Mouse (Mus musculus) erythroblast, embryonic 14.5 days (primary cell): ENCODE measurements at regions not wholly inside any gene's neighbourhood (a gene's known extent, or its start where the extent isn't known, plus 50 kb on each side); places are given as distances from the start of the nearest gene placed in this dataset.
A peak's percentile ranks its signal among the peaks of the same experiment; 100 is the strongest.

Experiments used
- GATA1 ChIP-seq: IDR thresholded peaks from 2 replicates; pipeline ENCODE4 v1.6.1; 2012; ENCODE audit warnings: low read length, inconsistent platforms, mixed read lengths
- TAL1 ChIP-seq: IDR thresholded peaks from 3 replicates; pipeline ENCODE4 v1.6.1; 2012; ENCODE audit warnings: low read length, inconsistent platforms, mixed read lengths

GRCm38 (mm10) chr2:78010066-78010690, 64.0 kb upstream of the Cwc22 start:
- 0 out of 2 replicates have a peak, but pooled peaks have one; percentile 4 for TF ChIP-seq GATA1
- TF ChIP-seq TAL1 = no peak
